Mouse (Mus musculus): ENCODE results near the gene Nid1.

The Nid1 gene

GRCm38 (mm10) chr13:13548431-13549190 lies 111.3 kb downstream of the Nid1 start:
- DNase-seq, result no peak

GRCm38 (mm10) chr13:13549687-13550660 lies 112.6 kb downstream of the Nid1 start:
- DNase-seq, result no peak

- no peak for DNase-seq
Measured at GRCm38 (mm10) chr13:13552020-13552419, 114.7 kb downstream of the Nid1 start.

- no peak for DNase-seq
Measured at GRCm38 (mm10) chr13:13553660-13554059, 116.3 kb downstream of the Nid1 start.

- no peak for DNase-seq
Measured at GRCm38 (mm10) chr13:13555196-13555595, 117.8 kb downstream of the Nid1 start.

GRCm38 (mm10) chr13:13557001-13557743 lies 119.8 kb downstream of the Nid1 start:
- no peak for DNase-seq

GRCm38 (mm10) chr13:13558251-13558650 lies 120.9 kb downstream of the Nid1 start:
- DNase-seq, result no peak

GRCm38 (mm10) chr13:13558900-13559299 lies 121.5 kb downstream of the Nid1 start:
- no peak for DNase-seq

Data from kidney, adult 18-20 months (tissue).